Mouse (Mus musculus) frontal cortex, adult 2 months (tissue): ENCODE results near the gene Tgfb1. TPM values are rescaled to one million over a fixed set of nuclear protein-coding genes. Genes with fewer than 3 reads are reported as not detected.
A peak's percentile ranks its signal among the peaks of the same experiment; 100 is the strongest.

Source experiments
- DNase-seq, 2 experiments: peaks; one replicate each; pipeline ENCODE4 v3.0.0; 2022; ENCODE audit warnings: low spot score in 1 of 2; ENCODE audit errors: extremely low spot score in 1 of 2
- polyA plus RNA-seq: library from polyadenylated mRNA; depleted of rRNA; stranded (reverse); fragments of >200 nt; gene quantifications from 2 replicates; pipeline ENCODE4 v1.2.3, GENCODE M21; 2012; rRNA removed

Tgfb1 gene
- polyA plus RNA-seq, 1 experiment = 7.0 TPM

DNA sequence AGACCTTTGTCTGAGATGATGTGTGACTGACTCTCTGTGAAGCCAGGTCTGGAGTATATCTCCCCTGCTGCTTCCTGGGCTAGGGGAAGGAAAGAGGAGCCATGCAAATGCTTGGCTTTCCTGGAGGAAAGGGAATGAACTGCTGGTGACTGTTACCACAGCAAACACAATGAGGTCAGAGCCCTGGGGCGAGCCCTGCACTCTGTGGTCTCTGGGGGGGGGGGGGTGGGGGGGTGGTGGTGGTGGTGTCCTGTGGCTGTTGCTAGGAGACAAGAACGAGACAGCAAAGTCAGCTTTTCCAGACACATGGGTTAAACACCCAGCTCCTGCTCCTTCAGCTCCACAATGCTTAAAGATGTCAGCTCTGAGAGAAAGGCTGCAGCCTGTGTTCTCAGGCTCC is 42.6 kb downstream of the Tgfb1 start:
- DNase-seq = no peak

DNA sequence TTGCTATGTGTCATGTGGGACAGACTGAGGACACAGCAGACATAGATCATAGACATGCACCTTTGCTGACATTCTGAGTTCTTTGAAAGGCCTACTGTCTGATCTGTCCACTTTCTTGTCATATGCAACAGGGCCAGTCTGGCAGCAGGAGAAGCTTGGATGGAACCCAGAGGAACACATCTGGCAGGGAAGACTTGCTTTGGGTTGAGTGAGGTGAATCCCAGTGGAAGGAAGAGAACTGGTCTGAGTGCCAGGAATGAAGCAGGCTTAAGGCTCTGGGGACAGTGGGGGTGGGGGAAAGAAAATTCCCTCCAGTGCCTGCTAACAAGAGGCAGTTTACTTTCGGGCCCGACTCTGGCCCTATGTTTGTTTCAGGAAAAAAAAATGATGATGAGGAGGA is 43.1 kb downstream of the Tgfb1 start:
- DNase-seq = no peak

DNA sequence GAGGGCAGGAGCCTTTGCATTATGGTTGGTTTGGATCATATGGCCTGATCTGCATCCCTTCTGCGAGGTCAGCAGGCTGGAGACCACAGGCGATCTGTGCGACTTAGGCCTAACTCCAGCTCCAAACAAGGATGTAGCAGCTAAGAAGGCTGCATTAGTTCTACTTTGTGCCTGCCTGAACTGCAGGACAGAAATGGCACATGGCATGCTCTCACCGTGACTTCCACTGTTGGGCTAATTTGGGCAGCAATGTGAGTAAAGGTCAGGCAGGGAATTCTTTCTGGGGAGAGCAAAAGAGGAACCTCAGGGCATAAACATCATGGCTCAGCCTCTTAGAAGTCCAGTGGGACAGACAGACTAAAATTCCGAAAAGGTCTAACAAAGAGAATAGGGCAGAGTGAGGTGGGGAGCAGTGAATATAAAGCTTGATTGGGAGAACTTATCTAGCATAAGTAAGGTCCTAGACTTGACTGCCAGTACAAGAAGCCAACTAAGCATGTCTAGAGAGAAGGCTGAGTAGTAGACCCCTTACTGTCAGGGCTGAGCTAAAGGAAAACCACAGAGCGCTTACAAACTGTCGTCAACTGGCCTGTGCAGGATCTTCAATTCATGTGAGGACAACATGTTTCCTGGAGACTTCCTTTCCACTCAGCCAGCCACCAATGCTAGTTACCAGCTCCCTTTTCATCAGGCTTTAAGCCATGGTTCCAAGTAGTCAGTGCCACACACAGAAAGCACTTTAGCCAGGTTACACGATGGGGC is 44.7 kb downstream of the Tgfb1 start:
- DNase-seq = no peak

DNA sequence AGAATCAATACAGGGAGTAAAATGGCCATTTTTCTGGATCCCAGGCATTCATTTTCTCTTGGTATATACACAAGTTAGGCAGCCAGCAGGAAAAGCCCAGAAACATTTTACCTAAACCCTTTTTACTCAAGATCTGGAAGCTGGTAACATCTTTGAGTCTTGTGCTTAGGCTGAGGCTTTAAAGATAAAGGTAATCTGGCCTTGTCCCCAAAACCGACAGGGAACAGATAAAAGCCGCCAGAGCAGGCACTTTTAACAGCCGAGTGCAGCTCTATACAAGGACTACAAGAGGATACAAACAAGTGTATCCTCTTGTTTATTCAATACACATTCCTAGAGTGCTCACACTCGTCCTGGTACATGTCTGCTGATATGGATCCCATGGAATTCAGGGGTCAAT is 48.2 kb downstream of the Tgfb1 start:
- DNase-seq = no peak

DNA sequence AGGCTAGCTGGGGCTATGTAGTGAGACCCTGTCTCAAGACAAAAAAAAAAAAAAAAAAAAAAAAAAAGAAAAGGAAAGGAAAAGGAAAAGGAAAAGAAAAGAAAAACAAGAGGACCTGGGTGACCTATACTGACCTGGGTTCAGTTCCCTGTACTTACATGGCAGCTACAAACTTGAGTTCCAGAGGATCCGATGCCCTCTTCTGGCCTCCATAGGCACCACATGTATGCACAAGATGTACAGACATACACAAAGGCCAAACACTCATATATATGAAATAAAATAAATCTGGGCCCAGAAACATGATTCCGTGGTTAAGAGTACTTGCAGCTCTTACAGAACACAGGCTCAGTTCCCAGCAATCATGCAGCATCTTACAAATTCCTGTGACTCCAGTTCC is 50.1 kb downstream of the Tgfb1 start:
- DNase-seq = no peak

DNA sequence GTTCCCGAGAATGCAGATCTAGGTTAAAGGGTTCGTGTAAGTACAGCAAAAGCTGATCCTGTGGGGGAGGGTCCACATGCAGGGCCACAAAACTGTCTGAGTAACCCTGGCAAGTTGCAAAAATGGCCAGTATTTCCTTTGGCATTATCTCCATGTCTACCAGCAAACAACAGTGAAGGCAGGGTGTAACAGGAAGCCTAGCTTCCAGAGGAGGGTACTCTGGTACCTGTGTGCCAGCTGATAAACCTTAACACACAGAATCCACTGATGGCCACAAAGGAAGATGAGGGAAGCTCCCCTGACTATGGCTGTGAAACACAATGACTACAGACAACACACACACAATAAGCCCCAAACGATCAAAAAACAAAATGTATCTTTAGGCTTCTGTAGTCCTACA is 51.5 kb downstream of the Tgfb1 start:
- DNase-seq = no peak

DNA sequence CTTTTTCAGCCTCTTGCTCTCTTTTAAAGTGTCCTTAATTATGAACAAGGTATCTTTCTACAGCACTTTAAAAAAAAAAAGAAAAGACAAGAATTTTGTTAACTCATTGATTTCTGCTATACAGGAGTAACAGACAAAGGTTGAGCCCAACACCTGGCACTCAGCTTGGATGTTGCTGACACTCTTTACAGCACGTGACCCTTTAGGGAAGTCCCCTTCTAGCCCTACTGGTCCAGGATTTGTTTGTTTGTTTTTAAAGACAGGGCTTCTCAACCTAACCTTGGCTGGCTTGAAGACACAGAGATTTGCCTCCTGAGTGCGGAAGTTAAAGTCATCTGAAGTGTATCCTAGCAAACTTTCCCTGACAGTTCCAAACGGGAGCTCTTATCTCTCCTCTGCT is 60.0 kb downstream of the Tgfb1 start:
- no peak for DNase-seq

DNA sequence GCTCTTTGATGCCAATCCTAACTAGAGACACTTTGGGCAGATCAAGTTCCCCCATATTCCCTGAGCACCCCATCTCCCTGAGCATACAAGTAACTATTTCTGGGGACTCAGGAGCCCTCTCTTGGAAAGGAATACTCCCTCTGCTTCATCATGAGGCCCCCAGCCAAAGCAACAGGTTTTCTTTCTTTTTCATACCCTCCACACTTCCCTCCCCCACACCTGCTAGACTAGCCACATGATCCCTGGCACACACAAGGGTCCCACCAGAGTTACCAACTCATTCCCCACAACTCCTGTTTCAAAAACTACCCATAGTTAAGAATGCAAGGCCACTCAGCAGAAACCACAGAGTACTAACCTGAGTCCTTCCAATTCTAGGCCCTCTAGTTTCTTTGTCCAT is 66.3 kb downstream of the Tgfb1 start:
- no peak for DNase-seq

DNA sequence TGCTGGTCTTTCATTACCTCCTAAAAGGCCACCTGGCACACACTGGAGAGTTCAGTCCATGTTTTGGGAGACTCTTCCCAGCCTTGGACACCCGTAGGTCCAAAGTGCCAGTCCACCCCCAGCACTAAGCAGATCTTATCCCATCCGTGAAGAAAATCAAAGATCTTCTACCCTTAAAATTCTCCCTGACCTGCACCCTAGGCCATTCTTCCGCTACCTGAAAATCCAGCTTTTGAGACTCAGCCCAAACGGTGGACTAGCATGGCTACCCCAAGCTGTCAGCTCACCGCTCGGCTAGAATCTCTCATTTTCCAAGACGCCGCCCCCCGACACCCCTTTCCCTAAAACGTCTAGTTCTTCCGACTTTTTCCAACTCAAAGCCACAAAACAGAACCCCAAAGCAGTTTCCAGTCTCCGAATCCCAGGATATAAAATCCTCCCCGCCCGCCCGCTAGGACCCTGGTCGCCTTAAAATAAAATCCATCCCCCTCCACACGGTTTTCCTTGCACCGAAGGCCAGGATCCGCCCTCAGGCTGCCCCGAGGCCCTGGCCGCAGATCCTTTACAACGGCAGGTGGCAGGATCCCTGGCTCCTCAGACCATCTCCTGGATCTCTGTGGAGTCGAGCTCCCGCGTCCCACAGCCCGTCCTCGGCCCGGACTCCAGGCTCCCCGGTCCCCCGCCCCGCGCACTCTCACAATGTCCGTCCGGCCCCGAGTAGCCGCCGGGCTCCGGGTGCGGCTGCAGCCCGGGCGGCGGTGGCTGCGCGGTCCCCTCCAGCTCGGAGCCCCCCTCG is 67.0 kb downstream of the Tgfb1 start:
- DNase-seq = peak in 1 of 2 experiments; percentile 29

DNA sequence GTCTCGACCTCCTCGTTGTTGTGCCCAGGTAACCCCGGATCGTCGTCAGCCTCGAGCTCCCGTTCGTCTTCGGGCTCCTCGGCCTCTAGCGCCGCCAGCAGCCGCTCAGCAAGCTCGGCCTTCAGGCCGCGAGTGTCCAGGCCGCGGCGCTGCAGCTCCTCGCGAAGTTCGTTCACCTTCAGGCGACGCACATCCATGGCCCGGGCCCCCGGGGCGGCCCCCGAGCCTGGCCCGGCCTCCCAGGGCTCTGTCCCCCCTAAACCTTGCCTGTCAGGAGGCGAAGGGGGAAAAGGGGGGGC is 67.6 kb downstream of the Tgfb1 start:
- DNase-seq = no peak

Other genes starting within 250 kb of the Tgfb1 start
- 4.2 and 4.9 TPM in 2 replicates for gene Ceacam1, start 209.4 kb upstream of the Tgfb1 start, polyA plus RNA-seq
- gene Ceacam2, start 147.1 kb upstream of the Tgfb1 start, polyA plus RNA-seq = 0.16 and 0.21 TPM in 2 replicates
- gene Erich4, start 71.1 kb upstream of the Tgfb1 start, polyA plus RNA-seq = 0.15 and 0.36 TPM in 2 replicates
- 78.7 and 82.1 TPM in 2 replicates for gene Dmac2, start 67.6 kb upstream of the Tgfb1 start, polyA plus RNA-seq
- 0.95 and 1.1 TPM in 2 replicates for gene B3gnt8, start 60.3 kb upstream of the Tgfb1 start, polyA plus RNA-seq
- gene Bckdha, start 28.0 kb upstream of the Tgfb1 start, polyA plus RNA-seq = 67.9 and 71.9 TPM in 2 replicates
- gene Exosc5, start 27.8 kb upstream of the Tgfb1 start, polyA plus RNA-seq = 33.9 TPM in 2 replicates
- gene Tmem91, start 11.8 kb upstream of the Tgfb1 start, polyA plus RNA-seq = 49.8 and 52.0 TPM in 2 replicates
- gene B9d2, start 6.2 kb upstream of the Tgfb1 start, polyA plus RNA-seq = 54.8 and 62.4 TPM in 2 replicates
- 60.3 and 64.0 TPM in 2 replicates for gene Ccdc97, start 32.1 kb downstream of the Tgfb1 start, polyA plus RNA-seq
- gene Hnrnpul1, start 67.8 kb downstream of the Tgfb1 start, polyA plus RNA-seq = 47.2 and 47.7 TPM in 2 replicates
- 32.3 and 34.9 TPM in 2 replicates for gene Axl, start 101.7 kb downstream of the Tgfb1 start, polyA plus RNA-seq
- 3.3 and 3.6 TPM in 2 replicates for gene Cyp2s1, start 129.9 kb downstream of the Tgfb1 start, polyA plus RNA-seq
- gene Cyp2b10, start 210.6 kb downstream of the Tgfb1 start, polyA plus RNA-seq = 0.08 TPM in 1 of 2 replicates, not detected in the other